Mouse (Mus musculus): ENCODE measurements around the gene Cacna2d3.

DNA sequence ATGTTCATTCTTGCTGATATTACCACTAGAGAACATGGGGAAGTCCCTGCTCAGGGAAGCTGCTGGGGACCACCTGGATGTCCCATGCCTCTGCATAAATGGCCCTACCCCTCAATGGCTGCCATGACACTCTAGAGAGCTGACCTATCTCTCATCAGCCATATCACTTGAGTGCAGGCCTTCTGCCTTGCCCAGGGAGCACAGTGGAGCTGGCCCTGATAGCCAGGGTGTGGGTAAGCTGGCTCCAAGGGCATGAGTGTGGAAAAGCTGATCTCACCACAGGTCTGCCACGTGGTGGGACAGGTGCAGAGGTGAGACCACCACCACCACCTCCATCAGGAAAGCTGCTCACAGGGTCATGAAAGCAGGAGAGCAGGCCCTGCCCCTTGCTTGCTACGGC lies 17.1 kb upstream of the Cacna2d3 start:
- TF ChIP-seq CHD2 (IDR thresholded peaks at IDR 0.05; ENCODE audit: low read length): no peak
- TF ChIP-seq NELFE (IDR thresholded peaks at IDR 0.05; ENCODE audit: low read depth, low read length): no peak
- no peak for TF ChIP-seq EP300 (IDR thresholded peaks at IDR 0.05; ENCODE audit: low read length)
- TF ChIP-seq CTCF (conservative IDR thresholded peaks at IDR 0.05 in 1 of 2, IDR thresholded peaks at IDR 0.05 in 1 of 2; ENCODE audit: low read depth in 2 of 2, low read length in 2 of 2): no peak
- TF ChIP-seq CHD1 (IDR thresholded peaks at IDR 0.05; ENCODE audit: low read depth, low read length): no peak
- TF ChIP-seq ZNF384 (IDR thresholded peaks at IDR 0.05; ENCODE audit: low read depth, low read length): no peak
- no peak for TF ChIP-seq TCF12 (IDR thresholded peaks at IDR 0.05; ENCODE audit: low read depth, low read length)
- TF ChIP-seq ZKSCAN1 (IDR thresholded peaks at IDR 0.05; ENCODE audit: borderline replicate concordance, low read depth, low read length): no peak
- no peak for TF ChIP-seq HCFC1 (IDR thresholded peaks at IDR 0.05; ENCODE audit: low read depth, low read length)
- no peak for TF ChIP-seq UBTF (IDR thresholded peaks at IDR 0.05; ENCODE audit: low read depth, low read length)
- TF ChIP-seq MAX (IDR thresholded peaks at IDR 0.05; ENCODE audit: low read length): no peak
- TF ChIP-seq SIN3A (IDR thresholded peaks at IDR 0.05; ENCODE audit: low read length): no peak
- TF ChIP-seq RAD21 (IDR thresholded peaks at IDR 0.05; ENCODE audit: low read depth, low read length): no peak

Measured in CH12.LX (cell line).